Mouse (Mus musculus): ENCODE measurements around the gene Ndufa6. TPM values are rescaled to one million over a fixed set of nuclear protein-coding genes. Genes with fewer than 3 reads are reported as not detected.
"Not testable (repeated sequence)": the region's sequence is repeated elsewhere in the genome, so short reads cannot be mapped to it uniquely, and the experiment has no call there.

Gene Ndufa6
- polyA plus RNA-seq, 1 experiment from 2014 or later, result 358 TPM

DNA sequence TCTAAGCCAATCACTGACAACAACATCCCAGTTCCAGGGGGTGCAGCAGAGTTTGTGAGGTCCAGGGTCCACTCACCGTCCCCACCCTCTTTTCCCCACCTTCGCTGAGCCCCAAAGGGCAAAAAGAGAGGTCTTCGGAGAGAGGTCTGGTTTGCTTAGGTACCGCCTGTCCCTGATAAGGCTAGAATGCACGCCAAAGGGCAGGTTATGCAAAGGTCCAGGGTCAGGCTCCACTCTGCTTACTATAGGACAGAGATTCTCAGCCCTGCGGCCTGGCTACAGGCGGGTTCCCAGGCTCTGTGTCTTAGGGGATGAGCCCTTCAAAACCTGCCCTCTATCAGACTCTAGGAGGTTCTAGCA, 25.4 kb upstream of the Ndufa6 start:
- peak overlapping the region; percentile 35 for H3K4me3 ChIP-seq
- ATAC-seq, result 0 out of 2 replicates have a peak, but pooled peaks have one; percentile 13

DNA sequence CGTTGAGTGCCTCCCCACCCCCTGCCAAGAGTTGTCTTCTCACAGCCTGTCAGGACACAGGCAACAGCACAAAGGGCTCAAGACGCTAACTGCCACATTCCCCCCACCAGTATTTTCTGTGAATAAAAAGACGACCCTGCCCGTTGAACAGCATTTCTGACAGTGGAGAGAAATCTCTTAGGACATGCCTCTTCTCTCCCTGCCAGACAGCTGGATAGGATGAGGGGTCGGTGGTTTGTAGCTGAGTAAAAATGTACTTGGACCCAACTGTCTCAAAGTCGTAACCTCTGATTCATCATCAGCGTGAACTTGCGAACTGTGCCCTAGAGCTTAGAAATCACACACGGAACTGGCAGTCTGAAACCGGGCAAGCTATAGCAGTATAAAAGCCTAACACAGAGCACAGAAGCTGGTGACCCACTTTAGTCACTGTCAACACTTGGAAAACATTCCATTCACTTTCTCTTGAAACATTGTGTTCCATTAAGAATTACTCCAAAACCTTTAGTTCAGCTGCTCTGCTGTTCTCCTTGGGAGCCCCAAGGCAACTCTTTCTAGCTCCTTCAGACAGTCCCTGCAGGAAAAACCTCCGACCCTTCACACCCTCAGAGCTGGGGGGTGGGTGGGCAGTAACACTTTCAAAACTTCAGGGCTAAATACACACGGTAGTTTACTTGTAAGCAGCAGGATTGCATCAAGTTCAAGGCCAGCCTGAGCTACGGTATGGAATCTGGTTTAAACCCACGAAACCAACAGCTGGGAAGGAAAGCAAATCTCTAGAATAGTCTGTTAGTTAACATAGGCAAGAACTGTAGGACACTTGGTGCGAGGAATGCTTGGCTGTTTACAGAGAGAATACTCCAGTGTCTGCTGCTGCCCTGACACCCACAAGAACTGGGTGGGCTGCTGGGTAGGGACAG, 24.4 kb upstream of the Ndufa6 start:
- Histone ChIP-seq H3K27me3 (no peaks in the 10 kb centered on the region), H3K9me3 (replicated peaks) (no peaks in the 10 kb centered on the region), H3K27ac (no peak overlapping the region), H3K4me2 (no peak overlapping the region), H3K4me1 (peaks cover 29% of the 10 kb centered on the region), H3K9ac (no peak overlapping the region), H3K36me3 (ENCODE audit: poor library complexity, severe bottlenecking) (no peaks in the 10 kb centered on the region), H3K4me3 (no peak overlapping the region)
- ATAC-seq, result no peak
- 57% methylated on average over 15 of the region's 15 CpGs for whole genome bisulfite sequencing

More for the DNA sequence above, 25.4 kb upstream of the Ndufa6 start:
- 19% methylated on average over 7 of the region's 7 CpGs for WGBS
- no peaks in the 10 kb centered on the region for H3K27me3 ChIP-seq
- no peak overlapping the region for H3K27ac ChIP-seq
- no peaks in the 10 kb centered on the region for H3K36me3 ChIP-seq (ENCODE audit: poor library complexity, severe bottlenecking)
- H3K9me3 ChIP-seq (replicated peaks), result no peaks in the 10 kb centered on the region
- peak overlapping the region; percentile 24 for H3K9ac ChIP-seq
- peaks cover 29% of the 10 kb centered on the region for H3K4me1 ChIP-seq
- H3K4me2 ChIP-seq, result peak overlapping the region; percentile 60

- Histone ChIP-seq H3K4me2 (no peak overlapping the region), H3K27ac (no peak overlapping the region), H3K27me3 (no peaks in the 10 kb centered on the region), H3K9me3 (replicated peaks) (no peaks in the 10 kb centered on the region), H3K4me1 (peaks cover 29% of the 10 kb centered on the region), H3K9ac (no peak overlapping the region), H3K4me3 (no peak overlapping the region), H3K36me3 (ENCODE audit: poor library complexity, severe bottlenecking) (no peaks in the 10 kb centered on the region)
- WGBS, result 76% methylated on average over 5 of the region's 5 CpGs
- no peak for ATAC-seq
Observed at GRCm38 (mm10) chr15:82377701-82378100, 23.6 kb upstream of the Ndufa6 start.

DNA sequence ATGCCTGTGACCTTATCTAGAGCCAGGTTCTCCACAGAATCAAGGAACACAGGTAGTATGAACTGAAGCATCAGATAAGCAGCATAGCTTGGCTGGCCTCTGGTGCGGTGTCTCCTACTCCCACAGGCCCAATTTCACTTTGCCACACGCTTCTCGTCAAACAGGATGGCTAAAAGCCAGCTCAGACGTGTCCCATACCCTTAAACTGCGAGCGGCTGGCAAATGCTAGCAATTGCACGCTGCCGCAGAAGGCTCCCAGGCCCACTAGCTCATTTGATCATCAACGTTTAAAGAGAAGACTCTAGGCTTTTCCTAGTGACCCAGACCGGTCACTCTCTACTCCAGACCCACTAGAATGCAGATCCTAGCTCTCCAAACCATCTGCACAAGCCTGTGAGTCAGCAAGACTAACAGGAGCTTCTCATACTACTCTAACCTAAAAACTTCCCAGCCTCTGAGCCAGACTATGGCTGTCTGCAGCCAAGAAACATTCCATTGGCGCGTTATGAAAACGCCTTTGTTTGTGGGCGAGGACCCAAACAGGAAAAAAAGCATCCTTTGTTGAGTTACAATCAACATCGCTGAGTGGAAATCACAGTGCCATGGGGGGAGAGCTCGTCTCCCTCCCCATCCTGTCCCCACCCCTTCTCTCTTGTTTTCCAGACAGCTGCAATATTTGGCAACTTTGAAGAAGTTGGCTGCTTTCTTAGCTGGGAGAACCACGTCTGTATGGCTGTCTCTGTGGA, 22.4 kb upstream of the Ndufa6 start:
- no peak for ATAC-seq
- peak overlapping the region; percentile 55 for H3K27ac ChIP-seq
- 53% methylated on average over 17 of the region's 17 CpGs for WGBS

DNA sequence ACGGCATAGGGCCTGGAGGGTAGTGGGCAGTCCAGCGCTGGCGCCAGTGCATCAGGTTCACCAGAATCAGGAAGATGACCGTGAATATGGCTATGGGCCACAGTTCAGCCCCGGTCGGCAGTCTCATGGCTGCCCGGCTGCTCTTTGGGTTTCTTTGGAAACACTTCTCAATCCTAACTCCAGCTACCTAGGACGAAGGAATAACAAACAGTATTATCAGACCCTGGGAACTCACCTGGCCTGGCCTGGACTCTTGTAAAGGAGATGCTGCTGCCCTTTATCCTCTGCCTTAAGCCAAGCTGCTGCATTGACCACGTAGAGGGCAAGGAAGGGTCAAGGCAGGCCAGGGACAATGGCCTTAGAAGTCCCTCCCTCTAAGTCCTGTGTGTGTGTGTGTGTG, 21.7 kb upstream of the Ndufa6 start:
- H3K9ac ChIP-seq, result no peak overlapping the region
- no peaks in the 10 kb centered on the region for H3K27me3 ChIP-seq
- H3K36me3 ChIP-seq (ENCODE audit: poor library complexity, severe bottlenecking), result no peaks in the 10 kb centered on the region
- H3K9me3 ChIP-seq (replicated peaks), result no peaks in the 10 kb centered on the region
- H3K4me2 ChIP-seq, result no peak overlapping the region
- H3K4me3 ChIP-seq, result no peak overlapping the region
- no peak for ATAC-seq
- H3K4me1 ChIP-seq, result peaks cover 27% of the 10 kb centered on the region
- 90% methylated on average over 9 of the region's 9 CpGs for WGBS
- peak overlapping the region; percentile 55 for H3K27ac ChIP-seq

More for the DNA sequence above, 22.4 kb upstream of the Ndufa6 start:
- Histone ChIP-seq H3K4me2 (no peak overlapping the region), H3K9me3 (replicated peaks) (no peaks in the 10 kb centered on the region), H3K27me3 (no peaks in the 10 kb centered on the region), H3K36me3 (ENCODE audit: poor library complexity, severe bottlenecking) (no peaks in the 10 kb centered on the region), H3K4me1 (peaks cover 29% of the 10 kb centered on the region), H3K9ac (no peak overlapping the region), H3K4me3 (no peak overlapping the region)

GRCm38 (mm10) chr15:82374437-82374836, 20.3 kb upstream of the Ndufa6 start:
- no peak overlapping the region for H3K9ac ChIP-seq
- ATAC-seq, result no peak
- WGBS, result 81% methylated on average over 5 of the region's 5 CpGs
- peaks cover 17% of the 10 kb centered on the region for H3K4me1 ChIP-seq
- H3K27ac ChIP-seq, result no peak overlapping the region
- H3K4me2 ChIP-seq, result no peak overlapping the region
- no peaks in the 10 kb centered on the region for H3K36me3 ChIP-seq (ENCODE audit: poor library complexity, severe bottlenecking)
- H3K27me3 ChIP-seq, result no peaks in the 10 kb centered on the region
- no peak overlapping the region for H3K4me3 ChIP-seq
- no peaks in the 10 kb centered on the region for H3K9me3 ChIP-seq (replicated peaks)

DNA sequence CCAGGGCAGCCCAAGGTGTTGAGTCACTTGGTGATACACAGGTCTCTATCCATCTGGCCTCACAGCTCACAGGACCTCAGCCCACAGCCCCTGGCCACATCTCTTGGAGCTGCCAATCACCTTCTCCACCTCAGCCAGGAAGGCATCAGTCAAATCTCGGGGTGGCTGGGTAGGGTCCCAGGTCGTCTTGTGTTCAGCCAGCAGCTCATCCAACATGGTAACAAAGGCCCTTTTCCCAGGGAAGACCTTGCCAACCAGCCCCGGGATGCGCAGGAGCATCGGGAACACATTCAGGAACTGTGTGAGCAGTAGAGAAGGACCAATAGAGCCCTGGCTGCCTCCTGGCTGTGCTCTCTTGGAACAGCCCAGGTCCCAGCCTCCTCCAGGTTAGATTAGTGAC, 18.9 kb upstream of the Ndufa6 start:
- Histone ChIP-seq H3K4me2 (no peak overlapping the region), H3K27me3 (no peaks in the 10 kb centered on the region), H3K27ac (no peak overlapping the region), H3K9me3 (replicated peaks) (no peaks in the 10 kb centered on the region), H3K9ac (no peak overlapping the region), H3K36me3 (ENCODE audit: poor library complexity, severe bottlenecking) (no peaks in the 10 kb centered on the region), H3K4me3 (no peak overlapping the region), H3K4me1 (peaks cover 12% of the 10 kb centered on the region)
- 83% methylated on average over 5 of the region's 5 CpGs for WGBS
- ATAC-seq, result no peak

DNA sequence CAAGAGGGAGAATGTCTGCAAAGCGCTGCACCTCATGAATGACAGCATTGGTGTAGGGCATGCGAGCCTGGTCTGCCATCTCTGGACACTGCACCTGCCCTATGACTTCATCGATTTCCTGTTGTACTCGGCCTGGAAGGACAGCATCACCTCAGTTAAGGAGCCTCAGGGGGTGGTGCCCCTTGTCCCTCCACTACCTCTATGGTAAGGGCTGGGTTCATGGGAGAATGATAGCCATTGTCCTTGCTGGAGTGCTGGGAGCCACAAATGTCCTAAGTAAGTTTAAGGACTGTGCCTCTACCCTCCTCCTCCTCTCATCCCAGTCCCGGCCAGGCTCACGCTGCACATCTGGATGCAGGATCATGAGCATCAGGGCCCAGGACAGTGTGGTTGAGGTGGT, 18.3 kb upstream of the Ndufa6 start:
- H3K4me3 ChIP-seq, result no peak overlapping the region
- peaks cover 12% of the 10 kb centered on the region for H3K4me1 ChIP-seq
- H3K27me3 ChIP-seq, result no peaks in the 10 kb centered on the region
- no peaks in the 10 kb centered on the region for H3K36me3 ChIP-seq (ENCODE audit: poor library complexity, severe bottlenecking)
- ATAC-seq, result no peak
- 90% methylated on average over 6 of the region's 6 CpGs for WGBS
- H3K4me2 ChIP-seq, result no peak overlapping the region
- H3K9me3 ChIP-seq (replicated peaks), result no peaks in the 10 kb centered on the region
- no peak overlapping the region for H3K9ac ChIP-seq
- H3K27ac ChIP-seq, result no peak overlapping the region

DNA sequence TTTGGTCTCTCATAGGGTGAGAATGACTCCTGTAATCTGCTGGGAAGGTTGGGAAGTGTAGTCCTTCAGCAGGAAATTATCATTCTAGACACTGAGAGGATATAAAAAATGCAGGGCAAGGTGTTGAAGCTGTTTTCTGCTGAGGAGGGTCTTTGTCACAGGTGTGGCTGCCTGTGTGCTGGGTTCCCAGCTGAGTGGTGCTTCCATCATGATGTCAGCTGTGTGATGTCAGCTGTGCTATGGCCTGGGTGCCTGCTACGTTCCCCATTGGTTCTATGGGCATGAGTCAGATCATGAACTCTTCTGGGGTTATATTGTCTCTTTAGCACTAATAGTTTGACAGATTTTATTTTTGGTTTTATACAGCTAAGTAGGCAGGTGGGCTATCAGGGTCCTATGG, 14.7 kb upstream of the Ndufa6 start:
- Histone ChIP-seq H3K27ac (no peak overlapping the region), H3K4me1 (no peaks in the 10 kb centered on the region), H3K4me3 (no peak overlapping the region), H3K4me2 (no peak overlapping the region), H3K36me3 (ENCODE audit: poor library complexity, severe bottlenecking) (no peaks in the 10 kb centered on the region), H3K27me3 (no peaks in the 10 kb centered on the region), H3K9me3 (replicated peaks) (no peaks in the 10 kb centered on the region), H3K9ac (no peak overlapping the region)
- no peak for ATAC-seq
- WGBS, result 83% methylated on average over 1 of the region's 1 CpGs

- no peaks in the 10 kb centered on the region for H3K9me3 ChIP-seq (replicated peaks)
- H3K4me3 ChIP-seq, result no peak overlapping the region
- no peak overlapping the region for H3K4me2 ChIP-seq
- H3K4me1 ChIP-seq, result no peaks in the 10 kb centered on the region
- ATAC-seq, result no peak
- 94% methylated on average over 4 of the region's 4 CpGs for WGBS
- H3K9ac ChIP-seq, result no peak overlapping the region
- no peaks in the 10 kb centered on the region for H3K36me3 ChIP-seq (ENCODE audit: poor library complexity, severe bottlenecking)
- H3K27me3 ChIP-seq, result no peaks in the 10 kb centered on the region
- no peak overlapping the region for H3K27ac ChIP-seq
Observed at GRCm38 (mm10) chr15:82368146-82368545, 14.0 kb upstream of the Ndufa6 start.

GRCm38 (mm10) chr15:82364561-82364960, 10.4 kb upstream of the Ndufa6 start:
- ATAC-seq; H3K4me3 ChIP-seq; H3K9me3 ChIP-seq (replicated peaks); H3K27ac ChIP-seq; H3K36me3 ChIP-seq (ENCODE audit: poor library complexity, severe bottlenecking); H3K9ac ChIP-seq; H3K27me3 ChIP-seq; H3K4me1 ChIP-seq; H3K4me2 ChIP-seq: not testable (repeated sequence)
- WGBS, result 15% methylated on average over 6 of the region's 9 CpGs

- H3K36me3 ChIP-seq (ENCODE audit: poor library complexity, severe bottlenecking); H3K4me2 ChIP-seq; H3K27ac ChIP-seq; H3K9ac ChIP-seq; H3K4me3 ChIP-seq; H3K4me1 ChIP-seq; ATAC-seq; H3K9me3 ChIP-seq (replicated peaks); H3K27me3 ChIP-seq: not testable (repeated sequence)
- WGBS, result 84% methylated on average over 8 of the region's 12 CpGs
Observed at GRCm38 (mm10) chr15:82363801-82364200, 9.7 kb upstream of the Ndufa6 start.

All from forebrain, embryonic 13.5 days (tissue).